Mouse (Mus musculus): ENCODE results near the gene Kif5a. TPM values are rescaled to one million over a fixed set of nuclear protein-coding genes. Genes with fewer than 3 reads are reported as not detected.
A peak's percentile ranks its signal among the peaks of the same experiment; 100 is the strongest.

Gene Kif5a
- total RNA-seq, 1 experiment = 6.2 TPM

GRCm38 (mm10) chr10:127265727-127266111 is 2.6 kb upstream of the Kif5a start:
- TF ChIP-seq HCFC1 (IDR thresholded peaks at IDR 0.05; ENCODE audit: borderline replicate concordance, insufficient read depth, low read length) (no peak), ZNF384 (IDR thresholded peaks at IDR 0.05; ENCODE audit: low read depth, low read length) (no peak), MAFK (IDR thresholded peaks at IDR 0.05; ENCODE audit: insufficient read depth, low read depth, low read length) (no peak), ZC3H11A (IDR thresholded peaks at IDR 0.05; ENCODE audit: borderline replicate concordance, low read depth, low read length) (no peak), CHD2 (IDR thresholded peaks at IDR 0.05; ENCODE audit: low read depth, low read length) (no peak)
- Histone ChIP-seq H3K27ac (ENCODE audit: insufficient read depth, low read depth, low read length, poor library complexity, severe bottlenecking) (no peak overlapping the region), H3K36me3 (ENCODE audit: control insufficient read depth, insufficient read depth, low read length, poor library complexity, severe bottlenecking) (peaks cover 12% of the 10 kb centered on the region; the same call in 1 of the 2 replicates), H3K9me3 (ENCODE audit: control insufficient read depth, insufficient read depth, low read depth, low read length) (no peaks in the 10 kb centered on the region), H3K9ac (ENCODE audit: insufficient read depth, low read depth, low read length, poor library complexity, severe bottlenecking) (no peak overlapping the region), H3K4me1 (ENCODE audit: control insufficient read depth in 2 of 2, insufficient read depth in 2 of 2, low read length in 2 of 2, poor library complexity in 1 of 2) (peaks cover 12 to 37% of the 10 kb centered on the region in 2 experiments), H3K4me3 (ENCODE audit: insufficient read depth in 1 of 2, low read depth in 1 of 2, low read length in 2 of 2, poor library complexity in 1 of 2, severe bottlenecking in 1 of 2) (no peak overlapping the region; a peak in 1 of 4 replicates)
- in situ Hi-C loops (cut with MboI; ENCODE audit: low sequenced_read_pairs in 2 of 2, unreplicated experiment in 2 of 2) = no loop called here
- DNase-seq (ENCODE audit: low read depth, low spot score) = no peak

GRCm38 (mm10) chr10:127264971-127265370 is 1.8 kb upstream of the Kif5a start:
- no peak for TF ChIP-seq HCFC1 (IDR thresholded peaks at IDR 0.05; ENCODE audit: borderline replicate concordance, insufficient read depth, low read length)
- no peak for TF ChIP-seq MAFK (IDR thresholded peaks at IDR 0.05; ENCODE audit: insufficient read depth, low read depth, low read length)
- TF ChIP-seq ZNF384 (IDR thresholded peaks at IDR 0.05; ENCODE audit: low read depth, low read length) = no peak
- no peak for TF ChIP-seq ZC3H11A (IDR thresholded peaks at IDR 0.05; ENCODE audit: borderline replicate concordance, low read depth, low read length)
- TF ChIP-seq CHD2 (IDR thresholded peaks at IDR 0.05; ENCODE audit: low read depth, low read length) = no peak
- in situ Hi-C loops (cut with MboI; ENCODE audit: low sequenced_read_pairs in 2 of 2, unreplicated experiment in 2 of 2) = no loop called here

DNA sequence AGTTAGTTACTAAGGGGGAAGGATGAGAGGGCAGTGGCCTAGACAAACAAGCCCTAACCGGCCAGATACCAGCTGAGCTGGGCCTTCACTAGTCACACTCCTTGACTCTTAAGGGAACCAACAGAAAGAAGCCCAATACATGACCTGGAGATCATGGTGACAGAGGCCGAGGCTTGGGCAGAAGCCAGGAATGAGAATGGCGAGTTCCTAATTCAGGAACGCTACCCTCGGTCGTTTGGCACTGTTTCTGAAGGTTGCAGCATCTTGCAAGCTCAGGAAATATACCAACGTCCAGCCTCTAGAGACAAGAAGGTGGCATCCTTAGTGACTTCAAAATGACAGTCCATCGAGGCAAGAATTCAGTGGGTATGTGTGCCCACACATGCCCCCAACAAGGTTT is 1.2 kb upstream of the Kif5a start:
- Histone ChIP-seq H3K36me3 (ENCODE audit: control insufficient read depth, insufficient read depth, low read length, poor library complexity, severe bottlenecking) (peaks cover 9% of the 10 kb centered on the region; the same call in 1 of the 2 replicates), H3K4me1 (ENCODE audit: control insufficient read depth in 2 of 2, insufficient read depth in 2 of 2, low read length in 2 of 2, poor library complexity in 1 of 2) (peaks cover 5 to 33% of the 10 kb centered on the region in 2 experiments), H3K9me3 (ENCODE audit: control insufficient read depth, insufficient read depth, low read depth, low read length) (no peaks in the 10 kb centered on the region), H3K27ac (ENCODE audit: insufficient read depth, low read depth, low read length, poor library complexity, severe bottlenecking) (no peak overlapping the region), H3K9ac (ENCODE audit: insufficient read depth, low read depth, low read length, poor library complexity, severe bottlenecking) (peak overlapping the region; percentile 39; the same call in 1 of the 2 replicates), H3K4me3 (ENCODE audit: insufficient read depth in 1 of 2, low read depth in 1 of 2, low read length in 2 of 2, poor library complexity in 1 of 2, severe bottlenecking in 1 of 2) (no peak overlapping the region)
- DNase-seq (ENCODE audit: low read depth, low spot score) = no peak
- no peak for TF ChIP-seq ZNF384 (IDR thresholded peaks at IDR 0.05; ENCODE audit: low read depth, low read length)
- in situ Hi-C loops (cut with MboI; ENCODE audit: low sequenced_read_pairs in 2 of 2, unreplicated experiment in 2 of 2) = no loop called here

More at GRCm38 (mm10) chr10:127264971-127265370, 1.8 kb upstream of the Kif5a start:
- Histone ChIP-seq H3K36me3 (ENCODE audit: control insufficient read depth, insufficient read depth, low read length, poor library complexity, severe bottlenecking) (peaks cover 9% of the 10 kb centered on the region; the same call in 1 of the 2 replicates), H3K9ac (ENCODE audit: insufficient read depth, low read depth, low read length, poor library complexity, severe bottlenecking) (no peak overlapping the region), H3K27ac (ENCODE audit: insufficient read depth, low read depth, low read length, poor library complexity, severe bottlenecking) (no peak overlapping the region), H3K4me3 (ENCODE audit: insufficient read depth in 1 of 2, low read depth in 1 of 2, low read length in 2 of 2, poor library complexity in 1 of 2, severe bottlenecking in 1 of 2) (no peak overlapping the region), H3K9me3 (ENCODE audit: control insufficient read depth, insufficient read depth, low read depth, low read length) (no peaks in the 10 kb centered on the region), H3K4me1 (ENCODE audit: control insufficient read depth in 2 of 2, insufficient read depth in 2 of 2, low read length in 2 of 2, poor library complexity in 1 of 2) (peaks cover 7 to 34% of the 10 kb centered on the region in 2 experiments)
- DNase-seq (ENCODE audit: low read depth, low spot score) = no peak

DNA sequence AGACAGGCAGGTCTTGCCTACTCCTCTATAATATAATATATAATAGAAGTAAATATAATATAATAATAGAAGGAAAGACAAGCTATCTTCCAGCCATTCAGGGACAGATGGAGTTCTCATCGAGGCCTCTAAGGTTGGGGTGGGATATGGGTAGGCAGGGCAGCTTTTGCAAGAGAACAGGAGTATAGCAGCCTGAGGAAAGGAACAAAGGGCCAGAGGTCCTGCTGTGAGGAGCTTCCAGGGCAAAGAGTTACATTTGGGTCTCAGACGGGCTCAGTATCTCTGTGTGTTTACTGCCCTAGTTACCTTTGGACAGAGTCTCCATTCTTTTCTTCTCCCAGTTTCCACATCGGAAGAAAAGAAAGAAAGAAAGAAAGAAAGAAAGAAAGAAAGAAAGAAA is 483 bp upstream of the Kif5a start:
- Histone ChIP-seq H3K9ac (ENCODE audit: insufficient read depth, low read depth, low read length, poor library complexity, severe bottlenecking) (no peak overlapping the region), H3K27ac (ENCODE audit: insufficient read depth, low read depth, low read length, poor library complexity, severe bottlenecking) (no peak overlapping the region), H3K4me3 (ENCODE audit: insufficient read depth in 1 of 2, low read depth in 1 of 2, low read length in 2 of 2, poor library complexity in 1 of 2, severe bottlenecking in 1 of 2) (no peak overlapping the region), H3K9me3 (ENCODE audit: control insufficient read depth, insufficient read depth, low read depth, low read length) (no peaks in the 10 kb centered on the region), H3K4me1 (ENCODE audit: control insufficient read depth in 2 of 2, insufficient read depth in 2 of 2, low read length in 2 of 2, poor library complexity in 1 of 2) (peaks cover 5 to 28% of the 10 kb centered on the region in 2 experiments), H3K36me3 (ENCODE audit: control insufficient read depth, insufficient read depth, low read length, poor library complexity, severe bottlenecking) (peaks cover 4% of the 10 kb centered on the region; the same call in 1 of the 2 replicates)
- DNase-seq (ENCODE audit: low read depth, low spot score) = no peak
- in situ Hi-C loops (cut with MboI; ENCODE audit: low sequenced_read_pairs in 2 of 2, unreplicated experiment in 2 of 2) = no loop called here
- no peak for TF ChIP-seq CHD2 (IDR thresholded peaks at IDR 0.05; ENCODE audit: low read depth, low read length)
- no peak for TF ChIP-seq MAFK (IDR thresholded peaks at IDR 0.05; ENCODE audit: insufficient read depth, low read depth, low read length)
- TF ChIP-seq ZNF384 (IDR thresholded peaks at IDR 0.05; ENCODE audit: low read depth, low read length) = no peak
- no peak for TF ChIP-seq HCFC1 (IDR thresholded peaks at IDR 0.05; ENCODE audit: borderline replicate concordance, insufficient read depth, low read length)
- no peak for TF ChIP-seq ZC3H11A (IDR thresholded peaks at IDR 0.05; ENCODE audit: borderline replicate concordance, low read depth, low read length)

Measured in ES-E14 (cell line).